Mouse (Mus musculus) layer of hippocampus, adult 18-20 months (tissue): ENCODE data around the gene Atf1. TPM values are rescaled to one million over a fixed set of nuclear protein-coding genes. Genes with fewer than 3 reads are reported as not detected.

Experiments used
- DNase-seq, 2 experiments: peaks; one replicate each; pipeline ENCODE4 v3.0.0; 2022; ENCODE audit warnings: low spot score in 2 of 2
- long read RNA-seq: library from polyadenylated mRNA; stranded (forward); transcript quantifications from one replicate; pipeline ENCODE4 v2.0.0, GENCODE M21; 2021
- total RNA-seq, 2 experiments: library from RNA; stranded (reverse); gene quantifications; 2 replicates each; pipeline ENCODE4 v1.2.3; 2021

The Atf1 gene
- 10 to 100 TPM; 20.3 to 23.4 TPM for total RNA-seq
- long read RNA-seq, partial matches to known transcripts = 0 of 3 reads
- long read RNA-seq, other reads (novel, unspliced or antisense) = 1 of 3 reads

- peak; percentile 79 to 93 for DNase-seq
Observed at GRCm38 (mm10) chr15:100227663-100228534, at the start of gene Atf1. Gene Atf1 (plus strand): TSS chr15:100227819.

- DNase-seq = no peak
Observed at GRCm38 (mm10) chr15:100178487-100178886, 49.1 kb upstream of the Atf1 start.

GRCm38 (mm10) chr15:100179685-100180084, 47.9 kb upstream of the Atf1 start:
- DNase-seq = no peak

- DNase-seq = peak in 1 of 2 experiments; percentile 48
Observed at GRCm38 (mm10) chr15:100180221-100180620, 47.4 kb upstream of the Atf1 start.

- no peak for DNase-seq
Observed at GRCm38 (mm10) chr15:100181841-100182240, 45.8 kb upstream of the Atf1 start.

GRCm38 (mm10) chr15:100182526-100183280, 44.9 kb upstream of the Atf1 start:
- no peak for DNase-seq

- DNase-seq = no peak
Observed at GRCm38 (mm10) chr15:100183510-100183909, 44.1 kb upstream of the Atf1 start.

- DNase-seq = no peak
Observed at GRCm38 (mm10) chr15:100184821-100185496, 42.7 kb upstream of the Atf1 start.

GRCm38 (mm10) chr15:100186234-100186633, 41.4 kb upstream of the Atf1 start:
- no peak for DNase-seq

- peak; percentile 30 to 46 for DNase-seq
Observed at GRCm38 (mm10) chr15:100186882-100187672, 40.5 kb upstream of the Atf1 start.

GRCm38 (mm10) chr15:100188542-100188941, 39.1 kb upstream of the Atf1 start:
- DNase-seq = no peak

- no peak for DNase-seq
Observed at GRCm38 (mm10) chr15:100188962-100189404, 38.6 kb upstream of the Atf1 start.

GRCm38 (mm10) chr15:100190083-100190482, 37.5 kb upstream of the Atf1 start:
- DNase-seq = no peak

GRCm38 (mm10) chr15:100198983-100199745, 28.5 kb upstream of the Atf1 start:
- no peak for DNase-seq

GRCm38 (mm10) chr15:100199790-100200189, 27.8 kb upstream of the Atf1 start:
- DNase-seq = no peak

- no peak for DNase-seq
Observed at GRCm38 (mm10) chr15:100201806-100202205, 25.8 kb upstream of the Atf1 start.

GRCm38 (mm10) chr15:100202431-100203015, 25.1 kb upstream of the Atf1 start:
- no peak for DNase-seq

GRCm38 (mm10) chr15:100204574-100204973, 23.0 kb upstream of the Atf1 start:
- no peak for DNase-seq

- no peak for DNase-seq
Observed at GRCm38 (mm10) chr15:100210013-100210412, 17.6 kb upstream of the Atf1 start.
